Mouse (Mus musculus) thymus, adult 2 months (tissue): ENCODE data around the gene Pnpt1.

Experiments used
- CTCF ChIP-seq: fragments of 200-500 bp; IDR thresholded peaks from 2 replicates; pipeline ENCODE4 v1.5.1; 2012; ENCODE audit warnings: mild to moderate bottlenecking, control low read depth, low read length, moderate library complexity, borderline replicate concordance; ENCODE audit not compliant: control insufficient read depth, poor library complexity, insufficient read depth; ENCODE audit errors: extremely low read depth
- POLR2A ChIP-seq: fragments of 200-500 bp; IDR thresholded peaks from 2 replicates; pipeline ENCODE4 v1.6.1; 2012; ENCODE audit warnings: mild to moderate bottlenecking, low read length, control low read depth, moderate library complexity; ENCODE audit not compliant: control insufficient read depth, poor library complexity, insufficient read depth; ENCODE audit errors: extremely low read depth

DNA sequence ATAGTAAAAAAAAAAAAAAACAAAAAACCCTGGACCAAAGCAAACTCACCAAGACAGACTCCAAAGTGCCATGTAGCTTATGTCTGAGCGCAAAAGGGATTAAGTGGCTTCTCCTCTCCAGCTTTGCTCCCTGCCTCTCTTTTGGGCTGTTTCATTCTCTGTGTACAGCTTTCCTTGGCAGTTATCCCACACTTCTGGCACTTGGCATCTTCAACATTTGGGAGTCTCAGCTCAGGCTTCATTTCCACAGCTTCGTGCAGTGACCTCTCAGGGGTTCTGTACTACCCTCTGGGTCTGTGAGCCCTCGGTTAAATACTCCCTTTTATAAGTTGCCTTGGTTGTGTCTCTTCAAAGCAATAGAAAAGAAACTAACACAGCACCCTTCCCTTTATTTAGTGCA is 50.1 kb downstream of the Pnpt1 start:
- TF ChIP-seq CTCF (no peak), POLR2A (no peak)
